Mouse (Mus musculus): Measurements from ENCODE around the gene Olfr1080. TPM values are rescaled to one million over a fixed set of nuclear protein-coding genes. Genes with fewer than 3 reads are reported as not detected.
"Not testable (repeated sequence)": the region's sequence is repeated elsewhere in the genome, so short reads cannot be mapped to it uniquely, and the experiment has no call there.

Olfr1080 gene
- polyA plus RNA-seq (2016; fragmentation: Nextera tagmentation; extraction: Ambion mirVana), result not detected in 2 replicates

GRCm38 (mm10) chr2:86558135-86558534 is at the start of gene Olfr1080:
Olfr1080 (minus strand) TSS chr2:86558235.
- not testable (repeated sequence) for H3K27me3 ChIP-seq (replicated peaks); ATAC-seq; H3K4me2 ChIP-seq; H3K27ac ChIP-seq; H3K4me3 ChIP-seq; H3K4me1 ChIP-seq; H3K9me3 ChIP-seq (replicated peaks); H3K9ac ChIP-seq; H3K36me3 ChIP-seq

- H3K4me2 ChIP-seq; H3K27me3 ChIP-seq (replicated peaks); ATAC-seq; H3K4me3 ChIP-seq; H3K9ac ChIP-seq; H3K9me3 ChIP-seq (replicated peaks); H3K4me1 ChIP-seq; H3K27ac ChIP-seq; H3K36me3 ChIP-seq: not testable (repeated sequence)
- 21% methylated on average over 1 of the region's 1 CpGs for WGBS (ENCODE audit: insufficient replicate concordance)
These were observed 40.8 kb upstream of the Olfr1080 start, which contains the start of gene Olfr1082 for GRCm38 (mm10) chr2:86598866-86599265. Olfr1082 (minus strand) TSS chr2:86598966.

- no peaks in the 10 kb centered on the region for H3K36me3 ChIP-seq
- H3K9me3 ChIP-seq (replicated peaks), result no peaks in the 10 kb centered on the region
- no peak within 1 kb of the TSS for H3K4me3 ChIP-seq
- H3K4me2 ChIP-seq, result no peak within 1 kb of the TSS
- no peak for ATAC-seq
- no peak within 1 kb of the TSS for H3K27ac ChIP-seq
- no peaks in the 10 kb centered on the region for H3K4me1 ChIP-seq
- H3K27me3 ChIP-seq (replicated peaks), result no peaks in the 10 kb centered on the region
- no peak within 1 kb of the TSS for H3K9ac ChIP-seq
- WGBS (ENCODE audit: insufficient replicate concordance), result 42% methylated on average over 1 of the region's 1 CpGs
These were observed 15.7 kb downstream of the Olfr1080 start, which contains the start of gene Olfr1079 for GRCm38 (mm10) chr2:86542380-86542779. Olfr1079 (minus strand) TSS chr2:86542480.

GRCm38 (mm10) chr2:86530991-86531390 is 27.0 kb downstream of the Olfr1080 start:
- Histone ChIP-seq H3K9me3 (replicated peaks) (no peaks in the 10 kb centered on the region), H3K4me3 (no peak overlapping the region), H3K27ac (no peak overlapping the region), H3K4me2 (no peak overlapping the region), H3K9ac (no peak overlapping the region), H3K4me1 (no peaks in the 10 kb centered on the region), H3K36me3 (no peaks in the 10 kb centered on the region), H3K27me3 (replicated peaks) (no peaks in the 10 kb centered on the region)
- ATAC-seq, result no peak
- 49% methylated on average over 1 of the region's 1 CpGs for WGBS (ENCODE audit: insufficient replicate concordance)

- H3K36me3 ChIP-seq, result no peaks in the 10 kb centered on the region
- ATAC-seq, result no peak
- no peak within 1 kb of the TSS for H3K27ac ChIP-seq
- no peaks in the 10 kb centered on the region for H3K4me1 ChIP-seq
- H3K9me3 ChIP-seq (replicated peaks), result no peaks in the 10 kb centered on the region
- no peak within 1 kb of the TSS for H3K9ac ChIP-seq
- 62% methylated on average over 1 of the region's 1 CpGs for WGBS (ENCODE audit: insufficient replicate concordance)
- H3K4me2 ChIP-seq, result no peak within 1 kb of the TSS
- no peak within 1 kb of the TSS for H3K4me3 ChIP-seq
- H3K27me3 ChIP-seq (replicated peaks), result no peaks in the 10 kb centered on the region
These were observed 49.9 kb downstream of the Olfr1080 start, which contains the start of gene Olfr1076 for GRCm38 (mm10) chr2:86508161-86508560. Olfr1076 (plus strand) TSS chr2:86508461.

Other genes with a start within 250 kb of the Olfr1080 start
- not detected in 2 replicates for gene Olfr1053, start 243.0 kb downstream of the Olfr1080 start, polyA plus RNA-seq (2016; fragmentation: Nextera tagmentation; extraction: Ambion mirVana)
- gene Olfr1054, start 222.8 kb downstream of the Olfr1080 start, polyA plus RNA-seq (2016; fragmentation: Nextera tagmentation; extraction: Ambion mirVana), result not detected in 2 replicates
- gene Olfr1055, start 208.0 kb downstream of the Olfr1080 start, polyA plus RNA-seq (2016; fragmentation: Nextera tagmentation; extraction: Ambion mirVana), result not detected in 2 replicates
- gene Olfr1056, start 195.8 kb downstream of the Olfr1080 start, polyA plus RNA-seq (2016; fragmentation: Nextera tagmentation; extraction: Ambion mirVana), result not detected in 2 replicates
- gene Olfr1057, start 179.8 kb downstream of the Olfr1080 start, polyA plus RNA-seq (2016; fragmentation: Nextera tagmentation; extraction: Ambion mirVana), result not detected in 2 replicates
- not detected in 2 replicates for gene Olfr1058, start 169.7 kb downstream of the Olfr1080 start, polyA plus RNA-seq (2016; fragmentation: Nextera tagmentation; extraction: Ambion mirVana)
- gene Olfr1061, start 144.2 kb downstream of the Olfr1080 start, polyA plus RNA-seq (2016; fragmentation: Nextera tagmentation; extraction: Ambion mirVana), result not detected in 2 replicates
- gene Olfr1062, start 131.5 kb downstream of the Olfr1080 start, polyA plus RNA-seq (2016; fragmentation: Nextera tagmentation; extraction: Ambion mirVana), result not detected in 2 replicates
- not detected in 2 replicates for gene Olfr1065, start 107.6 kb downstream of the Olfr1080 start, polyA plus RNA-seq (2016; fragmentation: Nextera tagmentation; extraction: Ambion mirVana)
- not detected in 2 replicates for gene Olfr1066, start 102.0 kb downstream of the Olfr1080 start, polyA plus RNA-seq (2016; fragmentation: Nextera tagmentation; extraction: Ambion mirVana)
- not detected in 2 replicates for gene Olfr228, start 70.8 kb downstream of the Olfr1080 start, polyA plus RNA-seq (2016; fragmentation: Nextera tagmentation; extraction: Ambion mirVana)
- gene Olfr1076, start 49.8 kb downstream of the Olfr1080 start, polyA plus RNA-seq (2016; fragmentation: Nextera tagmentation; extraction: Ambion mirVana), result not detected in 2 replicates
- not detected in 2 replicates for gene Olfr1079, start 15.8 kb downstream of the Olfr1080 start, polyA plus RNA-seq (2016; fragmentation: Nextera tagmentation; extraction: Ambion mirVana)
- not detected in 2 replicates for gene Olfr1082, start 40.7 kb upstream of the Olfr1080 start, polyA plus RNA-seq (2016; fragmentation: Nextera tagmentation; extraction: Ambion mirVana)
- not detected in 2 replicates for gene Olfr1084, start 81.5 kb upstream of the Olfr1080 start, polyA plus RNA-seq (2016; fragmentation: Nextera tagmentation; extraction: Ambion mirVana)
- gene Olfr1085, start 103.8 kb upstream of the Olfr1080 start, polyA plus RNA-seq (2016; fragmentation: Nextera tagmentation; extraction: Ambion mirVana), result not detected in 2 replicates
- not detected in 2 replicates for gene Olfr1086, start 121.9 kb upstream of the Olfr1080 start, polyA plus RNA-seq (2016; fragmentation: Nextera tagmentation; extraction: Ambion mirVana)
- not detected in 2 replicates for gene Olfr1087, start 140.2 kb upstream of the Olfr1080 start, polyA plus RNA-seq (2016; fragmentation: Nextera tagmentation; extraction: Ambion mirVana)
- gene Olfr1089, start 175.5 kb upstream of the Olfr1080 start, polyA plus RNA-seq (2016; fragmentation: Nextera tagmentation; extraction: Ambion mirVana), result not detected in 2 replicates
- not detected in 2 replicates for gene Olfr1090, start 200.8 kb upstream of the Olfr1080 start, polyA plus RNA-seq (2016; fragmentation: Nextera tagmentation; extraction: Ambion mirVana)
- gene Olfr1093, start 224.2 kb upstream of the Olfr1080 start, polyA plus RNA-seq (2016; fragmentation: Nextera tagmentation; extraction: Ambion mirVana), result not detected in 2 replicates